Mouse (Mus musculus) kidney, postnatal 36 days (tissue): ENCODE results near the gene Slu7.

Source experiments
- DNase-seq, 2 experiments: peaks; one replicate each; pipeline ENCODE4 v3.0.0; 2021 to 2022; ENCODE audit warnings: mixed read lengths in 2 of 2

The Slu7 gene

GRCm38 (mm10) chr11:43485855-43486254 lies 52.3 kb downstream of the Slu7 start:
- no peak for DNase-seq

GRCm38 (mm10) chr11:43492663-43493062 lies 59.1 kb downstream of the Slu7 start:
- DNase-seq, result peak; percentile 60 to 90

GRCm38 (mm10) chr11:43493815-43494409 lies 60.4 kb downstream of the Slu7 start:
- peak; percentile 53 to 80 for DNase-seq

- DNase-seq, result no peak
Measured at GRCm38 (mm10) chr11:43495037-43495436, 61.5 kb downstream of the Slu7 start.

GRCm38 (mm10) chr11:43495532-43495931 lies 62.0 kb downstream of the Slu7 start:
- peak; percentile 44 to 76 for DNase-seq
